In the genomic region with DNA sequence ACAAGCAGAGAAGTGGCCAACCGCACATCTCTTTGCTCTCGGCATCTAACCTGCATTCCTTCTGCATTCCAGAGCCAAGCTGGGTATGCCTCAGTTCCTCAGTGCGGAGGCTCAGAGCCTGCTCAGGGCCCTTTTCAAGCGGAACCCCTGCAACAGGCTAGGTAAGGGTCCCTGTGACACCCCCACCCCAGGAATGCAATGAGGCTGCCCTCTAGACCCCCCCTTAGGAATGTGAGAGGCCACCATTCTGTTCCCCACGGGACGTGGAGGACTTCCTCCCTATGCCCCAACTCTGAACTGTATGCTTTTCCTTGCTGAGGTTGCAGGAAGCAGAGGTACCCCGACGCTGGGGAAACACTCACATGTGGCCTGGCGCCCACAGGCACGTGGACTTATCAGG, we compare ENCODE assay signal across 14 mouse cellular contexts.
DNase-seq lines count a peak whose midpoint lies in the region; ATAC-seq and TF ChIP-seq lines count a peak whose summit lies in the region.
"Had no signal": no experiment of that assay in that cellular context is flagged by ENCODE, and none has a peak within 500 bp of the region (broad histone marks: within the 10 kb centered on the region; RNA-seq: fewer than 3 reads in every experiment).

No protein-coding gene starts in this region.

- 12% methylated on average over 10 of the region's 10 CpGs for WGBS in heart, embryonic 10.5 days
- WGBS in heart, adult 2 months: 59% methylated on average over 10 of the region's 10 CpGs
- 19% methylated on average over 10 of the region's 10 CpGs for WGBS in embryonic facial prominence, embryonic 12.5 days
- WGBS in limb, embryonic 14.5 days: 21% methylated on average over 10 of the region's 10 CpGs

- H3K36me3 ChIP-seq in heart, embryonic 10.5 days: peaks cover 35% of the 10 kb centered on the region
- no peaks in the 10 kb centered on the region for H3K36me3 ChIP-seq in heart, adult 2 months (ENCODE audit: control insufficient read depth, insufficient read depth, low read length)
- H3K36me3 ChIP-seq in embryonic facial prominence, embryonic 12.5 days: 0 out of 2 replicates have a peak, but pooled peaks cover 6% of the 10 kb centered on the region
- H3K36me3 ChIP-seq in limb, embryonic 14.5 days (ENCODE audit: control insufficient read depth, insufficient read depth, low read length): peaks cover 2% of the 10 kb centered on the region; the same call in 1 of the 2 replicates
- H3K36me3 ChIP-seq: liver, embryonic 15.5 days had no signal

- peaks cover 84% of the 10 kb centered on the region for H3K4me1 ChIP-seq in heart, embryonic 10.5 days
- H3K4me1 ChIP-seq in heart, adult 2 months (ENCODE audit: control insufficient read depth, insufficient read depth, low read length): peaks cover 4% of the 10 kb centered on the region
- H3K4me1 ChIP-seq in embryonic facial prominence, embryonic 12.5 days: peaks cover 17% of the 10 kb centered on the region
- peaks cover 19% of the 10 kb centered on the region for H3K4me1 ChIP-seq in limb, embryonic 14.5 days (ENCODE audit: control insufficient read depth, insufficient read depth, low read length)

- ATAC-seq in embryonic facial prominence, embryonic 12.5 days (ENCODE audit: insufficient number of reproducible peaks, insufficient read depth, low FRiP score, low TSS enrichment): 0 out of 2 replicates have a peak, but pooled peaks have one; percentile 44
- ATAC-seq in limb, embryonic 14.5 days (ENCODE audit: low FRiP score, low read depth): peak; percentile 23; the same call in 1 of the 2 replicates

- H3K4me2 ChIP-seq in embryonic facial prominence, embryonic 12.5 days (replicated peaks): no peak overlapping the region
- H3K4me2 ChIP-seq in limb, embryonic 14.5 days (replicated peaks; ENCODE audit: low read depth, low read length, severe bottlenecking): no peak overlapping the region
- H3K4me2 ChIP-seq: liver, embryonic 15.5 days had no signal

- TF ChIP-seq POLR2A in heart, adult 2 months (IDR thresholded peaks at IDR 0.05; ENCODE audit: insufficient read depth, low read depth, low read length): no peak
- TF ChIP-seq POLR2A in limb, embryonic 14.5 days (IDR thresholded peaks at IDR 0.05; ENCODE audit: borderline replicate concordance, extremely low read depth, insufficient read depth, insufficient read length): no peak

- no peak overlapping the region for H3K4me3 ChIP-seq in heart, embryonic 10.5 days
- H3K4me3 ChIP-seq in heart, adult 2 months: no peak overlapping the region
- no peak overlapping the region for H3K4me3 ChIP-seq in embryonic facial prominence, embryonic 12.5 days
- H3K4me3 ChIP-seq in limb, embryonic 14.5 days (replicated peaks; ENCODE audit: low read length): no peak overlapping the region
- H3K4me3 ChIP-seq: liver, embryonic 15.5 days had no signal

- H3K79me2 ChIP-seq in heart, adult 2 months (replicated peaks; ENCODE audit: control insufficient read depth, insufficient read depth, low read length): no peaks in the 10 kb centered on the region

- no peaks in the 10 kb centered on the region for H3K27me3 ChIP-seq in heart, embryonic 10.5 days (ENCODE audit: insufficient read depth, poor library complexity, severe bottlenecking)
- no peaks in the 10 kb centered on the region for H3K27me3 ChIP-seq in heart, adult 2 months (ENCODE audit: control insufficient read depth, insufficient read depth, low read length)
- no peaks in the 10 kb centered on the region for H3K27me3 ChIP-seq in embryonic facial prominence, embryonic 12.5 days
- no peaks in the 10 kb centered on the region for H3K27me3 ChIP-seq in limb, embryonic 14.5 days (ENCODE audit: control insufficient read depth, insufficient read depth, low read length)
- H3K27me3 ChIP-seq: liver, embryonic 15.5 days had no signal

- intact Hi-C loops in heart, adult 2 months (cut with DNase I): no loop called here

- no peak for TF ChIP-seq EP300 in heart, adult 2 months (IDR thresholded peaks at IDR 0.05; ENCODE audit: insufficient read depth, low read depth, low read length)

- TF ChIP-seq CTCF in heart, adult 2 months (IDR thresholded peaks at IDR 0.05): no peak

- H3K9me3 ChIP-seq in heart, embryonic 10.5 days: no peaks in the 10 kb centered on the region
- H3K9me3 ChIP-seq in embryonic facial prominence, embryonic 12.5 days: no peaks in the 10 kb centered on the region
- H3K9me3 ChIP-seq in limb, embryonic 14.5 days (ENCODE audit: control insufficient read depth, low read length): no peaks in the 10 kb centered on the region
- H3K9me3 ChIP-seq: liver, embryonic 15.5 days had no signal

- DNase-seq in heart, embryonic 10.5 days (ENCODE audit: low spot score): no peak
- DNase-seq in heart, adult 2 months: no peak
- DNase-seq in kidney, postnatal 10 days: peak; percentile 48
- no peak for DNase-seq in kidney, adult 11 months
- DNase-seq in limb, embryonic 14.5 days (ENCODE audit: low spot score): no peak
- DNase-seq in right cerebral cortex, postnatal 25 days: no peak
- no peak for DNase-seq in frontal cortex, adult 2 months (ENCODE audit: extremely low spot score in 1 of 2, low spot score in 1 of 2)
- DNase-seq: adrenal gland, postnatal 10 days; cerebellum, adult 8-10 months; gastrocnemius, postnatal 36 days; midbrain, embryonic 14.5 days; thymus, postnatal 36 days had no signal

- no peak overlapping the region for H3K9ac ChIP-seq in heart, adult 2 months (ENCODE audit: low read depth, low read length)
- H3K9ac ChIP-seq in embryonic facial prominence, embryonic 12.5 days: no peak overlapping the region
- H3K9ac ChIP-seq in limb, embryonic 14.5 days (ENCODE audit: low read depth, low read length, severe bottlenecking): no peak overlapping the region
- H3K9ac ChIP-seq: liver, embryonic 15.5 days had no signal

- H3K27ac ChIP-seq in heart, embryonic 10.5 days: peak overlapping the region; percentile 83
- H3K27ac ChIP-seq in heart, adult 2 months: no peak overlapping the region
- peak overlapping the region; percentile 5; the same call in 1 of the 2 replicates for H3K27ac ChIP-seq in embryonic facial prominence, embryonic 12.5 days
- H3K27ac ChIP-seq in limb, embryonic 14.5 days (replicated peaks; ENCODE audit: low read depth, low read length): no peak overlapping the region
- H3K27ac ChIP-seq: liver, embryonic 15.5 days had no signal

Comparison
In these comparisons a context has a peak if more than half of its experiments do, and no peak if none do; other contexts are left out.
1. H3K27ac ChIP-seq: peak in heart, embryonic 10.5 days (single experiment) and embryonic facial prominence, embryonic 12.5 days (single experiment); none in heart, adult 2 months (single experiment) and limb, embryonic 14.5 days (single experiment).